Mouse (Mus musculus): ENCODE measurements around the gene Mcoln2. TPM values are rescaled to one million over a fixed set of nuclear protein-coding genes. Genes with fewer than 3 reads are reported as not detected.

Mcoln2 gene
- polyA plus RNA-seq, 1 experiment from 2014 or later = 0.84 TPM

DNA sequence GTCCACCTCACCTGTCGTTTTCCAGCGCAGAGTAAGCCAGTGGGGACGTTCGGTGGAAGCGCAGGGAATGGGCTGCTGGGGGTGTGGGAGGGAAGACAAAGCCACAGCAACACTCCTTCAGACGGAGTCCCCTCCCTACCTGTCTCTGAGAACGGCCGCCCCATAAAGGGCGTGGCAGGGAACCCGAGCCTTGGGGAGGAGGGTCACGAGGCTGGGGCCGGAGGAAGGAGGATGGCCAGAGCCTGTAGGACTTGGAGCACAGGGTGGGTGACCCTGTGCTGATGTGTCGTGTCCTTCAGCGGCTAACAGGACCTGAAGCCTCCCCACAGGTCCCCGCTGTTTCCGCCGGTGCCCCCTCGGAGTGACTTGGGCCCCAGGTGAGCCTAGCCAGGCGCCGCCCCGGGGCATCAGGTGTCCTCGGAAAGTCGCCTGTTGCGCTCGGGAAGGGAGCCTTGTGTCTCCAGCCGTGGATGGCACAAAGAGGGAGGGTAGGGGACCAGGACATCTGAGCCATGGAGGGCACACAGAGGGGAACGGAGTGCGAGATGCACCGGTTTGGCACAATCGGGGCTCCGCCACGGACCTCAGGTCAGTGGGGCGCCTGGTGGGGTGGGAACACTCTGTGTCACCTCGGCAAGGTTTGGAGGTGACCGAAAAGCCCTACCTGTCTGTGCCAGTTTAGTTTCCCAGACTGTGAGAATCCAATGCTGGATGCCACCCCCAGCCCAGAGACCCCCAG lies 32.2 kb upstream of the Mcoln2 start, which contains the start of gene Mcoln3:
TSS of gene Mcoln3 (plus strand) at position 193 of the 739 bp plus-strand sequence.
- peak; percentile 75 for ATAC-seq (ENCODE audit: low FRiP score, low TSS enrichment)
- H3K4me2 ChIP-seq (replicated peaks; ENCODE audit: low read depth, low read length) = peak within 1 kb of the TSS; percentile 58
- H3K4me1 ChIP-seq (ENCODE audit: insufficient read depth, low read length) = peaks cover 17% of the 10 kb centered on the region
- peak within 1 kb of the TSS; percentile 57; the same call in 1 of the 2 replicates for H3K9ac ChIP-seq (replicated peaks; ENCODE audit: low read length)
- peak within 1 kb of the TSS; percentile 10; the same call in 1 of the 2 replicates for H3K27ac ChIP-seq (ENCODE audit: low read length)
- H3K36me3 ChIP-seq (ENCODE audit: insufficient read depth, low read length) = no peaks in the 10 kb centered on the region
- H3K9me3 ChIP-seq (ENCODE audit: low read length) = no peaks in the 10 kb centered on the region
- H3K27me3 ChIP-seq (ENCODE audit: insufficient read depth, low read length) = peaks cover 16% of the 10 kb centered on the region
- H3K4me3 ChIP-seq (ENCODE audit: low read length) = peak within 1 kb of the TSS; percentile 48
- WGBS = 10% methylated on average over 35 of the region's 35 CpGs

DNA sequence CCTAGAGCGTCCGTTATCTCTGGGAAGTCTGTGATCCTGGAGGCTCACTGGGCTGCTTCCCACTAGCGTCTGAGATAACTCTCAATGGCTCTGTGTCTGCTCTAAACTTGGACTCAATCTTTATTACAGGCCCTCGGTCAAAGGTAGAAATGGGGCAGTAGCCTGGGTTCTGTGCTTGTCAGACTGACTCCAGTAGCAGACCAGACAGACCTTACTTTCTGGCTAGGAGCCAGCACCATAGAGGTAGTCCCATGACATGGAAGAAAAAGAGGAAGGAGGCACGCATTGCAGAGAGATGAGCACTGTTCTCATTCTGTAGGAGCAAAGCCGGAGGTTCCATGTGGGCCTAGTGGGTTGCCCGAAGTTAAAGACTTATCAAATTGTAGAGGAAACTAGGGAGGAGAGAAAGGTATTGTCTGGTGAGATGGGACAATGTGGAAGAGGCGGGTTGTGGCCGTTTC lies 31.6 kb upstream of the Mcoln2 start:
- Histone ChIP-seq H3K9ac (replicated peaks; ENCODE audit: low read length) (no peak overlapping the region), H3K27ac (ENCODE audit: low read length) (peak overlapping the region; percentile 10; the same call in 1 of the 2 replicates), H3K4me3 (ENCODE audit: low read length) (peak overlapping the region; percentile 48), H3K4me1 (ENCODE audit: insufficient read depth, low read length) (peaks cover 17% of the 10 kb centered on the region), H3K36me3 (ENCODE audit: insufficient read depth, low read length) (no peaks in the 10 kb centered on the region), H3K4me2 (replicated peaks; ENCODE audit: low read depth, low read length) (peak overlapping the region; percentile 58), H3K9me3 (ENCODE audit: low read length) (no peaks in the 10 kb centered on the region), H3K27me3 (ENCODE audit: insufficient read depth, low read length) (peaks cover 16% of the 10 kb centered on the region)
- ATAC-seq (ENCODE audit: low FRiP score, low TSS enrichment) = no peak
- 57% methylated on average over 9 of the region's 9 CpGs for WGBS

GRCm38 (mm10) chr3:146121310-146122124 lies 28.1 kb upstream of the Mcoln2 start:
- no peak for ATAC-seq (ENCODE audit: low FRiP score, low TSS enrichment)
- Histone ChIP-seq H3K9me3 (ENCODE audit: low read length) (no peaks in the 10 kb centered on the region), H3K27ac (ENCODE audit: low read length) (peak overlapping the region; percentile 57; the same call in 1 of the 2 replicates), H3K4me3 (ENCODE audit: low read length) (peak overlapping the region; percentile 31), H3K27me3 (ENCODE audit: insufficient read depth, low read length) (peaks cover 13% of the 10 kb centered on the region), H3K4me2 (replicated peaks; ENCODE audit: low read depth, low read length) (peak overlapping the region; percentile 48), H3K9ac (replicated peaks; ENCODE audit: low read length) (peak overlapping the region; percentile 43), H3K36me3 (ENCODE audit: insufficient read depth, low read length) (no peaks in the 10 kb centered on the region), H3K4me1 (ENCODE audit: insufficient read depth, low read length) (peaks cover 17% of the 10 kb centered on the region)
- 10% methylated on average over 25 of the region's 25 CpGs for WGBS

- H3K9ac ChIP-seq (replicated peaks; ENCODE audit: low read length) = peak overlapping the region; percentile 43
- peaks cover 11% of the 10 kb centered on the region for H3K27me3 ChIP-seq (ENCODE audit: insufficient read depth, low read length)
- no peak overlapping the region for H3K27ac ChIP-seq (ENCODE audit: low read length)
- no peak for ATAC-seq (ENCODE audit: low FRiP score, low TSS enrichment)
- peaks cover 17% of the 10 kb centered on the region for H3K4me1 ChIP-seq (ENCODE audit: insufficient read depth, low read length)
- H3K9me3 ChIP-seq (ENCODE audit: low read length) = no peaks in the 10 kb centered on the region
- H3K4me3 ChIP-seq (ENCODE audit: low read length) = no peak overlapping the region
- H3K36me3 ChIP-seq (ENCODE audit: insufficient read depth, low read length) = no peaks in the 10 kb centered on the region
- H3K4me2 ChIP-seq (replicated peaks; ENCODE audit: low read depth, low read length) = peak overlapping the region; percentile 48; the same call in 1 of the 2 replicates
- 61% methylated on average over 3 of the region's 3 CpGs for WGBS
These were observed 27.6 kb upstream of the Mcoln2 start for GRCm38 (mm10) chr3:146122125-146122420.

DNA sequence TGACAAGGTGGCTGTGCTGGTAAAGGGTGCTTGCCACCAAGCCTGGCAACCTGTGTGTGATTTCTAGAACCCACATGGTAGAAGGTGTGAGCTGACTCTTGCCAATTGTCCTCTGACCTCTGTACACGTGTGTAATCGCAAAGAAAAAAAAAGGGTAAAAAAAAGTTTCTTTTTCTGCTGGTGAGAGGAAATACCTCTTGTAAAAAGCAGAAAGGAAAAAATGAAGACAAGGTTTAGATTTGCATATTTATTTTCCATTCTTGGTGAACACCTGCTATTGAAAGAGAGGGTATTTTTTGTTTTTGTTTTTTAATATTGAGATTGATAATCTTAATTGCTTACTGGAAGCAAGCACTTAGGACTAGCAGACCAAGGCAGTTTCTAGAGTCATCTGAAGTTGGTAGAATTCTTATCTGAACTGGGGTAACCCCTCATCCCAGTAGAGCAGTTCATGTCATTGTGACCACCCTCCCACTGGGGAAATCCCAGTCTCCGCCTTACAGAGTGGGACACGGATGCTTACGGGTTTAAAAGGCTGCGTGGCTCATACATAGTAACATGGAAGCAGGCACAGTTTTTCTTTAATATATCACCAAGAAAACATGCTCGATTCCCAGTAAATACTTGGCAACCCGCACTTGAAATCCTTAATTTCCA lies 26.7 kb upstream of the Mcoln2 start:
- WGBS = 87% methylated on average over 8 of the region's 8 CpGs
- peaks cover 3% of the 10 kb centered on the region for H3K27me3 ChIP-seq (ENCODE audit: insufficient read depth, low read length)
- no peaks in the 10 kb centered on the region for H3K9me3 ChIP-seq (ENCODE audit: low read length)
- no peak overlapping the region for H3K4me2 ChIP-seq (replicated peaks; ENCODE audit: low read depth, low read length)
- peaks cover 15% of the 10 kb centered on the region for H3K4me1 ChIP-seq (ENCODE audit: insufficient read depth, low read length)
- H3K36me3 ChIP-seq (ENCODE audit: insufficient read depth, low read length) = no peaks in the 10 kb centered on the region
- H3K4me3 ChIP-seq (ENCODE audit: low read length) = no peak overlapping the region
- ATAC-seq (ENCODE audit: low FRiP score, low TSS enrichment) = no peak
- no peak overlapping the region for H3K27ac ChIP-seq (ENCODE audit: low read length)
- H3K9ac ChIP-seq (replicated peaks; ENCODE audit: low read length) = no peak overlapping the region

DNA sequence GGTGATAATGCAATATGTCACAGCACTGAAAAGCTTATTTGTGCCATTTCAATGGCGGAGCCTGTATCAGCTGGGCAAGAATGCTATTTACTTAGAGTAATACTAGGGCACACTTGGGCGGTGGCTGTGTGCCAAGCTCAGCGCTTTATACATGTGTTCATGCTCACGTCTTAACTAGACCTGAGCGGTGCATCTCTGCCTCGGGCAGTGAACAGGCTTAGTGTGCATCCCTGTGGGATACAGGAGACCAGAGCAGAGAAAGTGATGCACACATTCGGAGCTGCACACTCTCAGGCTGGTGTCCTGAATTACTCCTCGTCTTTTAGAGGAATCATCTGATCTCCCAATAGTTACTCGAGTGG lies 26.2 kb upstream of the Mcoln2 start:
- ATAC-seq (ENCODE audit: low FRiP score, low TSS enrichment) = no peak

GRCm38 (mm10) chr3:146127205-146127604 lies 22.4 kb upstream of the Mcoln2 start:
- H3K4me3 ChIP-seq (ENCODE audit: low read length) = no peak overlapping the region
- no peaks in the 10 kb centered on the region for H3K36me3 ChIP-seq (ENCODE audit: insufficient read depth, low read length)
- no peaks in the 10 kb centered on the region for H3K9me3 ChIP-seq (ENCODE audit: low read length)
- no peaks in the 10 kb centered on the region for H3K4me1 ChIP-seq (ENCODE audit: insufficient read depth, low read length)
- no peak overlapping the region for H3K4me2 ChIP-seq (replicated peaks; ENCODE audit: low read depth, low read length)
- WGBS = 75% methylated on average over 6 of the region's 6 CpGs
- ATAC-seq (ENCODE audit: low FRiP score, low TSS enrichment) = no peak
- no peak overlapping the region for H3K27ac ChIP-seq (ENCODE audit: low read length)
- H3K9ac ChIP-seq (replicated peaks; ENCODE audit: low read length) = no peak overlapping the region
- no peaks in the 10 kb centered on the region for H3K27me3 ChIP-seq (ENCODE audit: insufficient read depth, low read length)

More for the DNA sequence above, 26.2 kb upstream of the Mcoln2 start:
- H3K4me3 ChIP-seq (ENCODE audit: low read length) = no peak overlapping the region
- no peak overlapping the region for H3K9ac ChIP-seq (replicated peaks; ENCODE audit: low read length)
- H3K27me3 ChIP-seq (ENCODE audit: insufficient read depth, low read length) = no peaks in the 10 kb centered on the region
- H3K36me3 ChIP-seq (ENCODE audit: insufficient read depth, low read length) = no peaks in the 10 kb centered on the region
- H3K27ac ChIP-seq (ENCODE audit: low read length) = no peak overlapping the region
- H3K9me3 ChIP-seq (ENCODE audit: low read length) = no peaks in the 10 kb centered on the region
- H3K4me1 ChIP-seq (ENCODE audit: insufficient read depth, low read length) = peaks cover 10% of the 10 kb centered on the region
- no peak overlapping the region for H3K4me2 ChIP-seq (replicated peaks; ENCODE audit: low read depth, low read length)
- 80% methylated on average over 9 of the region's 9 CpGs for WGBS

DNA sequence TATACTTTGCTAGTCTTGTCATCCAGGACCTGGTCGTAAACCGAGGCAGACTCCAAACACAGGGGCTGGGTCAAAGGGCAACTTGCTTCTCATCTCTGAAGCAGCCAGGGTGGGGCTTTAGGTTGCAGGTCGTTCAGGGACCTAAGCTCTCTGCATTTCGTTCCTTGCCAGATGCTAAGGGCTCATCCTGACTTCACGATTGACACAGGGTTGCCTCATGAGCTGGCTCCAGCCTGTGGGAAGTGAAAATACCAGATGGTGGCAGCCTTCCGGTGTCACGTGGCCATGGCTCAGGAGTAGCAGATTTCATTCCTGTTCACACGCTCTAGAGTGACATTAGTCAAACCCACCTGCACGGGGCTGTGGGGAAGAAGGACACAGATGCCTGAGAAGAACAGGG lies 14.8 kb upstream of the Mcoln2 start:
- no peak; the same call in 1 of the 2 replicates for ATAC-seq (ENCODE audit: low FRiP score, low TSS enrichment)
- 57% methylated on average over 9 of the region's 9 CpGs for WGBS
- Histone ChIP-seq H3K36me3 (ENCODE audit: insufficient read depth, low read length) (no peaks in the 10 kb centered on the region), H3K27me3 (ENCODE audit: insufficient read depth, low read length) (no peaks in the 10 kb centered on the region), H3K9me3 (ENCODE audit: low read length) (peaks cover 3% of the 10 kb centered on the region; the same call in 1 of the 2 replicates), H3K27ac (ENCODE audit: low read length) (no peak overlapping the region), H3K9ac (replicated peaks; ENCODE audit: low read length) (no peak overlapping the region), H3K4me3 (ENCODE audit: low read length) (no peak overlapping the region), H3K4me1 (ENCODE audit: insufficient read depth, low read length) (no peaks in the 10 kb centered on the region), H3K4me2 (replicated peaks; ENCODE audit: low read depth, low read length) (no peak overlapping the region)

DNA sequence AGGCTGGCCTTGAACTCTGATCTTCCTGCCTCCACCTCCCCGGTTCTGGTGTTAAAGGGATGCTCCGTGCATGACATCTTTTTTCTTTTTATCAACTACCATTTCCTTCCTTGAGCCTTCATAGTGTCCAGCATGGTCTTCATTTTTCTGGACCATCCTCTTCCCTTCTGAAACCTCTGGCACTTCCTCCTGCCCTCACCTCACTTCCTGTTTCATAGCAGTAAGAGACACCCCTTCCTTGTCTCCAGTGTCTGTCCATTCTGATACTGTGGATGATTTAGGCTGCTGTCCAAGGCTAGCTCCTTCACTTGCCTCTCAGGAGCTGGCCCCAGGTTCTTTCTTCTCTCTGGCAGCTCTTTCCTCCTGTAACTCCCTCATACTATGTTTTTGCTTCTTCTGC lies 14.2 kb upstream of the Mcoln2 start:
- no peaks in the 10 kb centered on the region for H3K36me3 ChIP-seq (ENCODE audit: insufficient read depth, low read length)

More for the DNA sequence above, 14.2 kb upstream of the Mcoln2 start:
- no peak overlapping the region for H3K27ac ChIP-seq (ENCODE audit: low read length)
- ATAC-seq (ENCODE audit: low FRiP score, low TSS enrichment) = no peak
- no peaks in the 10 kb centered on the region for H3K27me3 ChIP-seq (ENCODE audit: insufficient read depth, low read length)
- no peak overlapping the region for H3K4me2 ChIP-seq (replicated peaks; ENCODE audit: low read depth, low read length)
- no peaks in the 10 kb centered on the region for H3K4me1 ChIP-seq (ENCODE audit: insufficient read depth, low read length)
- H3K9me3 ChIP-seq (ENCODE audit: low read length) = peaks cover 3% of the 10 kb centered on the region; the same call in 1 of the 2 replicates
- 79% methylated on average over 2 of the region's 2 CpGs for WGBS
- H3K4me3 ChIP-seq (ENCODE audit: low read length) = no peak overlapping the region
- no peak overlapping the region for H3K9ac ChIP-seq (replicated peaks; ENCODE audit: low read length)

Data from kidney, embryonic 16.5 days (tissue).